Mouse (Mus musculus): ENCODE measurements around the gene Agbl1. TPM values are rescaled to one million over a fixed set of nuclear protein-coding genes. Genes with fewer than 3 reads are reported as not detected.

Agbl1 gene
- polyA plus RNA-seq, 1 experiment = 0.12 TPM

DNA sequence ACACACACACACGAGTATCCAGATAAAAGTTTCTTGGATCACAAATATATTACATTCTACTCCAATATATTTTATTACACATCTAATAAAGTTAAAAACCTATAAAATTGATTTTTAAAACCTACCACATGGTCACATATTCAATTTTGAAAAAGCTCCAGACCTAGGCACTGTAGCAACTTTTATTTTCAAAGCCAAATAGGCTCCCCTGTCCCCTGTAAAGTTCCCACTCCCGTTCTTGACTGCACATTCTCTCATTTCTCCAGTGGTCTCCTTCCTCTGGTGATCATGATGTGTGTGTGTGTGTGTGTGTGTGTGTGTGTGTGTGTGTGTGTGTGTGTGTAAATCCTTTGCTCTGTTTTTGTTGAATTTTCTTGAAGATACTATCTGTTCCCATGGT is 152.3 kb downstream of the Agbl1 start:
- DNase-seq (ENCODE audit: extremely low spot score in 1 of 2, low spot score in 1 of 2) = no peak

DNA sequence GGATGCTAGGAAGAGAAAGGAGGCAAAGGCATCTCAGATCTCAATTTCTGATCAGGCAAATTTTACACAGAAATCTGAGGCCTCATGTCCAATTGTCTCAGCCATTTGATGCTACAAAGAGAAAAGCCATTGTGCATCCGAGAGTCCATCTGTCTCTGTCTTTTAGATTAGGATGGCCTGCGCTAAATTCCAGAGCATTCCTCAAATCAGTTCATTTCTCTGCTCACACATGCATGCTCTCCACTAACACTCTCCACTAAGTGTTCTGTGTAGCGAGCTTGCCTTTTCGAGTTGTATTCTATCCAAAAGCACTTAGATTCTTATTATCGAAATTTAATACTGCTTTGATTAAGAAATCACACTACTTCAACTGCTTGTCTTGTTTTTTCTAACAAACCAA is 159.6 kb downstream of the Agbl1 start:
- no peak for DNase-seq (ENCODE audit: extremely low spot score in 1 of 2, low spot score in 1 of 2)

DNA sequence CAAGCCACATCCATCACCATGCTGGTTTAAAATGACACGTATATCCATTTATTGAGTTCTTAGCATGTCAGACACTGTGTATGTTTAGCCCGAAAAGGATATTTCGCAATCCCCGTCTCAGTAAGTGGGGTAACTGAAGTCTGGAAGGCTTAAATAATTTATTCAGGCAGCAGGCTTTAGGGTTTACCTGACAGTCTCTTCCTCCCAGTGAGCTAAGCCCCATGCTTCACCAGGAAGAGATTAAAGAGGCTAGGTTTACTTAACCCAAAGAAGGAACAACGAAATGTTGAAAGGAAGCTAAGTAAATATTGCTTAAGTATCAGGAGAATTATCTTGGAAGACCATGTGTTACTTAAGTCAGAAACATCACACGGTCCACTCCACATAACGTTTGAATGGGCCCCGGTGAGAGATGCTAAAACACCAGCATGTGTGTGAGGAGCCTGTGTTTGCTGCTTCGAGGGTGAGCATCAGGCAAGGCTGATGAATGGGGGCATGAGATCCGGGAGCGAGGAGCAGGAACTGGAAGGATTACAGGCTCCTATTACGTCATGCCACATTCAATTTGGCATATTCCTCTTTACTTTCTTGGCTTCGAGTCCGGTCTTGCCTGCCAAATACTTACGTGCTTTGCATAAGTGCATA is 162.7 kb downstream of the Agbl1 start:
- DNase-seq (ENCODE audit: extremely low spot score in 1 of 2, low spot score in 1 of 2) = no peak

DNA sequence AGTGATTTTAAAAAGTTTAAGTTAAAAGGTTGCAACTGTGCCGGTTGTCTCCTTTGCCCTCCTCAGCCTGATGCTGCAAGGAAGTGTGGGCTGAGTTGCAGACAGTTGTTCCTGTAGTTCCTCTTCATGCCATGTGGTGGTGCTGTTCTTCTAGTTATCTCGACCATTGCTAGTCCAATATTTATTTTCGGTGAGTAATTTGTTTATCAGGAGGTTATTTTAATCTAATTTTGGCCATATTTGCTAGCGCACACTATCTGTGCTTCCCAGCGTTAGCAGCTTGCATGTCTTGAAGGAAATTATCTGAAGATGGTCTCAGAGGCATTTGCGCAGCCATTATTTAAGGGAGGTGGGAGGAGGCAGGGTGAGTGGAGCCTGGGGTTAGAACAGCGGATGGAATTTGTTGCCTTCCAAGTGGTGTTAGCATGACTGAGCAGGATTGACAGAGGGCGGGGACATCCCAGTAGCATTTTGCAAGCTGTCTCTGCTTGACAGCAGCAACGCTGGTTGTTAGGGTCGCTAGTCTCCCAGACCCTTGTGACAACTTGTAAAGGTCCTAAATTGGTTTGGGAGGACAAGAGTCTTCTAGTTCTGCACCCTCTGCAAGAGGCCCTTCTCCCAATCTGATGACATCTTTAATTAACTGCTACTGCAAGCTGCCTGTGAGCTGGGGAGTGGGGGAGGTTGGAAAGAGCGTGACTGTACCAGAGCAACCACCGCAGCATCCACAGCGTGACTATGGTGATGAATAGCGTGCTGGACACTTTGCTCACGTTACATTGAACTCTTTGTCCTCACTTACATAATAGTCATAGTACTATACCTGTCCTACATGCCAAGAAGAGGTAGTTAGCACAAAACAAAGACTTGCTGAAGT is 163.5 kb downstream of the Agbl1 start:
- DNase-seq (ENCODE audit: extremely low spot score in 1 of 2, low spot score in 1 of 2) = peak; percentile 70 to 92

DNA sequence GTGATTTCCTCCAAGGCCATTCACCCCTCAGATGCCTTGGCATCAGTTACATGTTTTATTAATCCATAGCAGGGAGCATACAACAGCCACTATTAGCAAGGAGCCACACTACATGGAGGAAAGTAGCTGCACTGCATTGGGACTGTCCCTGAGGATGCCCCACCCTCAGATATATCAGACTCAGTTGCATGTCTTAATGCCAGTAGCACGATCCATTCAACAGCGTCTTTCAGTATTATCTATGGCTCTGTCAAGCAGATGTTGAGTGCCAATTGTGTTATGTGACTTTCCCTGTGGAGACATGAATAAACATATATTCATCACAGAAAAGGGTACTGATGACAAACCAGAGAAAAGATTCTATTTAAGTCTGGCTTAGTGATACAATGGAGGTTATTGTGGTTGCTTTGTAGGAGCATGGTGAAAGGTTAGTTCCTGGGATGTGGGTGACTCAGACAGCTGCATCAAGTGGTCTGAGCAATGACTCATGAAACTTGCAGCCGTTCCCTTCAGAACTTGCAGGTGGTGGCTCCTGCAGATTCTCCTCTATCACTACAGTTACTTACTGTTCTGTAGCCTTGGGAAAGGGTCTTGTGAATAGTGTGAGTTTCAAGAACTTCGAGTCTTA is 178.4 kb downstream of the Agbl1 start:
- peak in 1 of 2 experiments; percentile 16 for DNase-seq (ENCODE audit: extremely low spot score in 1 of 2, low spot score in 1 of 2)

DNA sequence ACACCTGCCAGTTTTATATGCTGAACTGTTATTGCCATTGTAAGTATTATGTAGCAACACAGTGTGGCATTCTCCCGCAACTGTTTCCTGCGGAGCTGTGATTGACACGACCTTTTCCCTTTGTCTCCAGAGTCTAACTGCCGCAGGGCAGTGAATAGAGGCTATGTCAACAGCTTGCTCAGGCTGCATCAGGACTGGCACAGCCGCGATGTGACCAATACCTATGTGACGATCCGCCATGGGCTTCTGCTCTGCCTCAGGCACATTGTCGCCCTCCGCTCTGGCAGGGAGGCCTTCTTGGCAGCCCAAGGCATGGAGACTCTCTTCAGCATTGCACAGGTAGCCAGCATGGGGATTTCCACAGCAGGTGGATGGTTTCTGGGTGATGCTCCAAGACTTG is 179.3 kb downstream of the Agbl1 start:
- no peak for DNase-seq (ENCODE audit: extremely low spot score in 1 of 2, low spot score in 1 of 2)

DNA sequence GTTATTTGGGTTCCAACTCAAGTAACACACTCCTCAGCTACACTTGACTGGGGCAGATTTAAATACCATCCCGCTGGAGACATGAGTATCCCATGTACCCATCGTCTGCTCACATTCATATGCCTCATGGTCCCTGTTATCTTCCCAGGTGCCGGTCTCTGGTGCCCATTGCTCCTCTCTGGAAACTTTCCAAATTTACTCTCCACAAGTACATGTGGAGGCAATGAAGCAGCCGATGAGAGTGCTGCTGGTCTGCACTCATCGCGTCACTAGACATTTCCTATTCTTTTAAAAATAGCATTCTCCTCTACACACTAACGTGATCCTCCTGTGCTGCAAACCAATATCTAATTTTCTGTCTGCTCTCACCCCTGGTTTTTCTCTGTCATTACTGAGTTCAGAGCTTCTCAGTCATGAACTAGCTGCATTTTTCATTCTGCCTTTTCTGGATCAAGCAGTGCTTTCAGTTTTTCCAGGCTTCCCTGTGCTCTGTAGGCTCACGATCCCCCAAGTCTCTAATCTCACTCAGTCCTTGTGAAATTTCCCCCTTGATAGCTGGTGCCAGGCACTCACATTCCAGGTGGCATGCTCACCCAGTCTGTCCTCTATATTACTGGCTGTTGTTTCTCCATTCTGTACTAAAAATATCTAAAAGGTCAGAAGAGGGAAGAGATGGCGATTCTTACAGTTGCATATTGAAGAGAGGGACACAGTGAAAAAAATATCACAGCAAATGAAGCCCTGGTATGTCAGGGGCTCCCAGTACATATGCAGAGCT is 180.9 kb downstream of the Agbl1 start:
- no peak for DNase-seq (ENCODE audit: extremely low spot score in 1 of 2, low spot score in 1 of 2)

DNA sequence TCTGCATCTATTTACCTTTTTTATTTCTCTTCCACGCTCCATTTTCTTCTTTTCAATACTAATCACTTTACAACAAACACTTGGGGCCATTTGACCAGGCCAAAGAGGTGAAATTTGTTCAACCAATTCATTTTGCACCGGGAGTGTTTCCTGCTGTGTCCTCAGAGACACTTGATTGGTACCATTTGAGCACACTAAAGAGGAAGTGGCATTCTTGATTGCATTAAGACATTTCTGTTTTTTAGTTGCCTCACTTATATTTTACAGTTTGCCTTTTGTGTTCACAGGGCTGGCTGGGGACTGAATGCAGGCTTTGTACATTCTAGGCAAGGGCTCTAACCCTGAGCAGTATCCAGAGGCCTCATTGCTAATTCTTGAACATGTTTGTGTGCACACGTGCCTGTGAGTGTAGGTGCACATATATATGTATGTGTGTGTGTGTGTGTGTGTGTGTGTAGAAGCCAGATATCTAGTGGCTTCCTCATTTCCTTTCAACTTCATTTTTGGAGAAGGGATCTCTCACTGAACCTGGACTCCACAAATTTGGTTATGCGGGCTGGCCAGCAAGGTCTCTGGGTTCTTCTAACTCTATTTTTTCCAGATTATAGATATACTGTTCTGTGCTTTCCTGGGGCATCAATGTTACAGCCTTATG is 182.4 kb downstream of the Agbl1 start:
- DNase-seq (ENCODE audit: extremely low spot score in 1 of 2, low spot score in 1 of 2) = no peak

DNA sequence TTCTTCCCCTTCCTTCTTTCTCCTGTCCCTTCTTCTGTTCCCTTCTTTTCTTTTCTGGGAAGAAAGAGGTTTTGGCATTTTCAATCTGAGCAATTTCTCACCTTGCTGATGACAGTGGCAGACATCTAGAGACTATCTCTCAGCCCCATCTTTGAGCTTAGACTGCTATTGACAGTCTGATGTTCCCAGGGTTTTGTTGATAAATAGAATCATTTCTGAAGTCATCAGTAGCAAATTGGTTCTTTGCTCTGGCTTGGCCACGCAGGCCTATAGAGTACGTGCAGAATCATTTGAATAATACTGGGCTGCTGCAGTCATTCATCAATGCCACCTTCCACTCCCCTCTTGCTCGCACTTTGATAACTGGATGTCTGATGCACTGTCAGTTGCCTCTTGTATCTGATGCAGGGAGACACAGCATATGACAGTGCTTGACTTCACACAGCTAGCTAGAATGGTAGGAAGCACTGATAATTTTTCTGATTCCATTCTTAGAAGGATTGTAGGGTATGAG is 186.5 kb downstream of the Agbl1 start:
- DNase-seq (ENCODE audit: extremely low spot score in 1 of 2, low spot score in 1 of 2) = no peak

DNA sequence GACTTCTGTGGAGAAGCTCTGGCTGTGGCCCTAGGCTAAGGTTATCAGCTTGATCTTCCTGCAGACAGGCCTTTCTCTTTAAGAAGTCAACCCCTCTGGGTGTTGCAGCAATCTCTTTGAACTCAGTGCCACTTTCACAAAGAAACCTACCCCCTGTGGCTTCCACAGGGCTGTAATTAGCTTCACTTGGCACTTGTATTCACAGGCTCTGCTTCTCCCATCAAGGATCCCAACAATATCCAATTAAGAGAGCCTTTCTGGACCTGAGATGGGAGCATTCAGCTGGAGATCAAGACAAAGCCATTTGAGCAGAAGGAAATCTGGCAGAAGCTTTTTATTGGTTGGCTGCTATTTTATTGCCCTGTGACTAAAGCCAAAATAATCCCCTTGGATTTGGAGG is 208.9 kb downstream of the Agbl1 start:
- no peak for DNase-seq (ENCODE audit: extremely low spot score in 1 of 2, low spot score in 1 of 2)

DNA sequence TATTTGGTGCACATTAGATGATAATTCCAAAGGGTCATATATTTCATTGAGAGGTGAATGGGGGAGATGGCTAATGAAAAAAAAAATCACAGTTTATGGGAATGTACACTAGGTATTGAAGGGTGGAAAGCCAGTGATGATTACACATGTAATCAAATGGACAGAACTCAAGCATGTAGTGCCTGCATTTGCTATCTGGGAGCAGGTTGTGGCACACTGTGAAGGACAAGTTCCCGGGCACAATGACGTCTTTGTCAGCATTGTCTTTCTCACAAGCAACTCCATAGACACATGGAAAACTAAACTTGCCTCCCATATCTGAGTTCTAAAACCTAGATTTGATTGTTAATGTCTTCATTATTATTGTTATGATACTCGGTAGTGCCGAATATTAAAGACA is 209.3 kb downstream of the Agbl1 start:
- no peak for DNase-seq (ENCODE audit: extremely low spot score in 1 of 2, low spot score in 1 of 2)

DNA sequence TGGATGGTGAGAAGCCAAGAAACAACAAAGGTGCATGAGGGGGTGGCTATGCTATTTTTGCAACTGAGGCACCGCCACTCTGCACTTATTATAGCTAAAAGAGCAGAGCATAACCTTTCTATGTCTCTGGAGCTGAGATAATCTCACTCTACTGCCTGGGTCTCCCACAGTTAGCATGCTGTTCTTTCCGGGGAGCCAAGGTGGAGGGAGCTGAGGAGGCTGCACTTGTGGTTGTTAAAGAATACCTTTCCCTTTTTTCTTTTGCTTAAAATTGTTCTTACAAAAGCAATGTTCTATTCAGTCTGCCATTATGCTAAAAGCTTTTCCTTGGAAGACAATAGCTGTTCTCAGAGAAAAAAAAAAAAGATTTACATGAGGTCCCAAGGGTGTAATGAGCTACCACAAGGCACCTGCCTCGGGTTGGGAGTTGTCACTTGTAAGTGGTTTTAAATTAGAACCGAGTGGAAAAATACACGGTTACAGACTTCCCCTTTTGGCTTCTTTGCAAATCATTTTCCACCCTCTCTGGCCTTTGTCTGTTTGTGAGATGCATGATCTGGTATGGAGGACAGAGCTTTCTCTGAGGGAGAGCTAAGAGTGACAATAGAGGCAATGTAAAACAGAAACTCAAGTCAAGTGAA is 232.8 kb downstream of the Agbl1 start:
- DNase-seq (ENCODE audit: extremely low spot score in 1 of 2, low spot score in 1 of 2) = peak in 1 of 2 experiments; percentile 8

DNA sequence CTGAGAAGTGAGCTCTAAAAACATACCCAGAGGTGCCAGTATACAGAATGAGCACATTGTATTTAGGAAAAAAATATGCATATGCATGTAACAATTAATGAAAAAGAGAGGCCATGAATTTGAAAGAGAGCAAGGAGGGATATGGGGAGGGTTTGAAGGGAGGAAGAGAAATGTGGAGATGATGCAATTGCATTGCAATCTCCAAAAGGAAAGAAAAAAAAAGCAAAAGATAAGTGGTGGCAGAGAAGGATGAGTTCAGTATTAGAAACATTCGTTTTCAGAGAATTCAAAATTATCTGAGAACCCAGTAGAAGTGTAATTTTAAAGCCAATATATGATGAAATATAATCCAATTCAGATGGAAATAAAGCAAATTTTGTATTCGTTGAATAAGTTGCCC is 236.7 kb downstream of the Agbl1 start:
- no peak for DNase-seq (ENCODE audit: extremely low spot score in 1 of 2, low spot score in 1 of 2)

DNA sequence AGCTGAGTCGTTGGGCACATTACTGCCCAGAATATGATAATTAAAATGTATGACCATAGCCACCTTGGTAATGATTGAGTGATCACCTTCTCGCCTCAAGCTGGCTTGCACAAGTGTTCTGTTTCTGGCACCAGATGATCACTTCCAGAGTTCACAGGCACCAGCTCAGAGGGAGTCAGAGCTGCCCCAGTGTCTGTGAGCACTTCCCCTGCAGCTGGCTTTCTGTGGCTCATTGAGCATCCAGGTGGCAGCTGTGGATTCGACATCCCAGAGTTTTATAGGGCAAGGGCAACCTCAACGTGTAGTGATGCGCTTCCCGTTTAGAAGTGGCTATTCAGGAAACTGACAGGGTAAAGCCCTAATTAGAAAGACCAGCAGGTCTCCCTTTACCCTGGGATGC is 244.5 kb downstream of the Agbl1 start:
- DNase-seq (ENCODE audit: extremely low spot score in 1 of 2, low spot score in 1 of 2) = no peak

DNA sequence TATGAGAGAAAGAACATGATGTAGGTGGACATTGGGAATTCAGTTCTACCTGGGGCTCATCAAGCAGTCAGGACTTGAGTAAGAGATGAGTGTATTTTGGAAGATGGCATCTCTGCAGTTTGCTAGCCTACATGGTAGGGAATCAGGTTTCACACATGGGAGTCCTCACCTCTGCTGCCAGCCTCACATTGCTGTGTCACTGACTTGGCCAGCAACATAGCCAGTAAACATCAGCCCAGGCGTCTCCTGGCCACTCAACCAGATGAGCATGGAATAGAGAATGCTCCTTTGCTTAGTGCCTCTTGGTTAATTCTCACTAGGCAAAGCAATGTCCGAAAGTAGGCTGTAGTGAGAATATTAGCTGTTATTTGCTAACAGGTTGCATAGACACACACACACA is 255.9 kb downstream of the Agbl1 start:
- DNase-seq (ENCODE audit: extremely low spot score in 1 of 2, low spot score in 1 of 2) = no peak

DNA sequence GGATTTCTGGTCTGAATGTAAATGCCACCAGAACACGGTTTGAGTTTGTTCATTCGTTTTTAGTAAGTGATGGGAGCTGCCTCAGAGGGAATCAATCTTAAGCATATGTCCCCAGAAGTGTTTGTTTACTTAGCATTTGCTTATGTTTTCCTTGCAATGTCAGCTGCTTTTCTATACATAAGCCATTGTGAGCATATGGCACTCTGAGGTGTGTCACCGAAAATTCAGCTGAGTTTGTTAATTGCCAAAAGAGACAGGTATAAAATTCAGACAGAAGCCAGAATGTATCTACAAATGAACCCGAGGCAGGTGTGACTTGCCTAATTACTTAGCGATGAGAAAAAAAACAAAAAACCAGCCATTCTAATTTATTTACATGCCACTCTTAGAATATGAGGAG is 257.8 kb downstream of the Agbl1 start:
- no peak for DNase-seq (ENCODE audit: extremely low spot score in 1 of 2, low spot score in 1 of 2)

DNA sequence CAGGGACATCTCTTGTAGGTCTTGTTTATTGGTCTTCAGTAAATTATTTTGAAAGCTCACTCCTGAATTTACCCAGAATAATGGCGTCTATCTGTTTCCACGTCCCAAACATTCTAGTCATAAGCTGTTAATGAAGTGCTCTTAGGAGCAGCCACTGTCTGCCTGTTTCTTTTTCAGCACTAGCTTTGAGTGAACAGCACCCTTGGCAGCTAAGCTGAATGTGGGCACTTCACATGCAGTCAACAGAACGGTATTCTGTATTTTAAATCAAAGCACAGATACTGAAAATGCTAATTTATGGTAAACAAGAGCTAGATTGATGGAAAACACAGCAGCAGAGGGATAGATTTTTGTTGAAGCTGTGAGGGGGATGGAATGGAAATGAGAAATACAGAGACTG is 294.6 kb downstream of the Agbl1 start:
- no peak for DNase-seq (ENCODE audit: extremely low spot score in 1 of 2, low spot score in 1 of 2)

DNA sequence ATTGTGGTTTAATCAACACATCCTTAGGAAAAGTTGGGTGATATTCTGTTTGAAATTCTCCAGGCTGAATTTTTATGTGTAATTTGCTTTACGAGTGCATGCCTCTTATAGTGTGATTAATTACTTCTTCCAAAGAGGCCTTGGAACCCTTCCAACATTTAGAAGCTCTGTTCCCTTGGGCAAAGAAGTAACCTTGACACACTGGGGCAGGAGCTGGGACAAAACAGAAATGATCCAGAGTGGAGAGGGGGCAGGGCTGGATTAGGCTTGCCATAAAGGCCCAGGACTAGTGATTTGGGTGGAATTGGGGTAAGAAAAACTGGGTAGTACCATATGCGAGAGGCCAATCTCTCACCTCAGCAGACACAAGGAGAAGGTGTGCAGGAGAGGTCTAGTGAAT is 316.8 kb downstream of the Agbl1 start:
- no peak for DNase-seq (ENCODE audit: extremely low spot score in 1 of 2, low spot score in 1 of 2)

DNA sequence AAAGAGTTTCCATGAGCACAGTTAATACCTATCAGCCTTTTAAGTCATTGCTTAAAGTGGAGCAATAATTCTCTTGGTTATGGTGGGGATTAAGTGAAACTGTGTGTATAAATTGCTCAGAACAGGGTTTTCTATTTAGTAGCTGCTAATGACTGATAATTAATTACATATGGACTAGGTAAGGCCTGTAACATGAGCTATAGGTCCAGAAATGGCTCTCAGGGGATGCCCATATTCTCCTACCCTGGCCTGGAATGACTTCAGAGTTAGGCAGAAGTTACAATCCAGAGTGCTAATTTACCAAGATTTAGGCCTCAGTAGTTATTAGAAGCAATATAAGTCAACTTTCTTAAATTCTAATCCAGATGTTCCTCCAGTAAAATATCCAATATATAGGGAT is 317.6 kb downstream of the Agbl1 start:
- no peak for DNase-seq (ENCODE audit: extremely low spot score in 1 of 2, low spot score in 1 of 2)

DNA sequence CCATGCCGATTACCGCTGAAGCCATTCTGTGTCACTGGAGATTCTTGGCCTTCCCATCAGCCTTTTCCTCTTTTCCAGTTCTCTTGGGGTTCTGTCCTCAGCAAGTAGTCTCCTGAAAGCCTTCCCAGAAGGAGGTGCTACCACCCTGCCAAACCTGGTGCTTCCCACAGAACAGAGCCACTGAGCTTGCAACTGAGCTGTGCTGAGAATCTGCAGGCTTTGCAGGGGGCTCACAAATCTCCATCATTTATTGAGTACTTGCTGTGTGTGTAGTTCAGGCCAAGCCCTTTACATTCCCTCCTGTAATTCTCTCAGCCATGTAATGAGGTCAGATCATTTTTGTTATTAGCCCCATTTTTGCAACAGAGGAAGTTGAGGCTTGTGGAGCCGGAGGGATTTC is 322.2 kb downstream of the Agbl1 start:
- no peak for DNase-seq (ENCODE audit: extremely low spot score in 1 of 2, low spot score in 1 of 2)
